Mouse (Mus musculus) left cerebral cortex, postnatal 25 days (tissue): ENCODE data around the gene Serpina1b. TPM values are rescaled to one million over a fixed set of nuclear protein-coding genes. Genes with fewer than 3 reads are reported as not detected.
A peak's percentile ranks its signal among the peaks of the same experiment; 100 is the strongest.
"Not testable (repeated sequence)": the region's sequence is repeated elsewhere in the genome, so short reads cannot be mapped to it uniquely, and the experiment has no call there.

Experiments used
- DNase-seq, 2 experiments: peaks; one replicate each; pipeline ENCODE4 v3.0.0; 2022; ENCODE audit warnings: low spot score in 2 of 2, mixed read lengths in 1 of 2
- intact Hi-C: fragments of 180-260 bp; cut with DNase I; formaldehyde crosslinking; loops from one replicate; pipeline ENCODE4 v1.15.1; 2025
- total RNA-seq, 2 experiments: library from RNA; stranded (reverse); gene quantifications; 2 replicates each; pipeline ENCODE4 v1.2.3; 2021

Serpina1b gene
- total RNA-seq, 2 experiments from 2014 or later = not detected

DNA sequence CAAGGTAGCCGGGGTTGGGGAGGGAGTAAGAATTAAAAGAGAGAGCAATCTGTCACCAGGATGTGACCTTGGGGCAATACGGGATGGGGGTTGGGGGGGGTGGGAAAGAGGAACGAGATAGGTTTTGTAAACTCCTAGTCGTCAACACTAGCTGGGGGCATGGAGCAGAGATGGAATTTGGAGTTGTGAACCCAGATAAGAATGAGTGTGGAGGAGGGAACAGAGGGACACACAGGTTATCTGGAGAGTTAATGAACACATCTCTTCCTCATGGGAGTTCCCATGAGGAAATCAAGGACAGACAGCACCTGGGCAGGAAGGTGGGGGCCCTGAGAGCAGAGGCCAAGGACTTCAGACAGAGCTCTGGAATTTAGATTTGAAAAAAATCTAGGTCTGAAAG is 124.1 kb downstream of the Serpina1b start:
- DNase-seq = no peak
- intact Hi-C loops = no loop called here

DNA sequence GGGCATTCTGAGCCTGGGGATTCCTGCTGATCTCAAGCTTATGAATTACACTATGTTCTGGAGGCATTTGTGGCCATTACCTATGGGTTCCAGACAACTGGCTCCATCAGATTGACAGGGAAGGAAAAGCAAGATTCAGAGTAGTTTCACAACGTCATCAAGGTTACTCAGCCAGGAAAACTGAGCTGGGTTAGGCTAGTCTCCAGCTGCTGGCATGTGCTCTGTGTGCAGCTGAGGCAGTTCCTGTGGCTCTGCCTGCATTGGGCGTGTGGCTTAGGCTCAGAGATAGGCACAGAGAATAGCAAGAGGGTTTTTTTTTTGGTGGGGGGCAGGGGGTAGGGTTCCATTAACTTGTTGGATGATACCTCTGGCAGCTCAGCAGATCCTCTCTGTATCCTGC is 124.6 kb downstream of the Serpina1b start:
- no peak for DNase-seq
- intact Hi-C loops = no loop called here

DNA sequence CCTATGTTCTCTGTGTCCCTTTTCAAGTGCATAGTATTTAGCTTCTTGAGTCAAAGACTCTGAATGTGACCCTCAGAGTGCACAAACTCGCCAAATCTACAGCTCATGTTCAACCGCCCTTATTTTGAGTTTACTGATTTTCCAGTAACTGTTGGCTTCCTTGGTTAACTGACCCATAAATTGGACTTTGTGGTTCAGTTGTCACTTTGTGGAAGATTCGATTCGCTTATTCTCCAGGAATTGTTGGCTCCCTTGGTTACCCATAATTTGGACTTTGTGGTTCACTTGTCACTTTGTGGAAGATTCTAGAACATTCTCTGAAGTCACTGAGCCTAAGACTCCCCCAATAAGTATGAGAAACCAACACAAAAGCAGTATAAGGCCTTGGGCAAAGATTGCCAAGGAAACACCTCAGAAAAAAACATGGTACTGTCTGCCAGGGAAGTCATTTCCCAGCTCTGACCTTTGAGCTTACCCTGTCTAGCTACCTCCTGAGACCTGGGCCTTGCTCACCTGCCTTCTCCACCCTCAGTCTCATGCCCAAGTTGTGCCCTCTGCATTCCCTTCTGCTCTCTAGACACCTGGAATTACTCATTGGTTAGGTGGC is 129.9 kb downstream of the Serpina1b start:
- DNase-seq = no peak
- intact Hi-C loops = no loop called here

DNA sequence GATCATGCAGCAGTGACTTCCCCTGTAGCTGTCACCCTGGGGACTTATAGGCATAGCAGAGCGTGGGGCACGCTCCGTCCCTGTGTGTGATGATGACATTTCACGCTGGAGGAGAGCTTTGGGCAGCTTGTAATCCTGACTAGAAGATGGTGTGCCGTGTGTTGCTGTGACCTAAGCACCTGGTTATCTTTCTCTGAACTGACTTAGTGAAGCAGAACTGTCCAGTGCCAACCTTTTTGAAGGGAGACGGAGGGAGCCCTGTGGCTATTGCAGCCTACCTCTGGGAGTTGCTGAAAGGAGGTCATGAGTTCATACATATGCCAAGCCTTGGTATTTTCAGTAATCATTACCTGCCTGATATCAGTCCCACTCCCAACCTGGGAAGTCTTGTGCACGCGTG is 134.7 kb downstream of the Serpina1b start, which contains the start of gene Serpina1f:
Gene Serpina1f, minus strand, starts transcription at position 101 of the 400 bp plus-strand sequence.
- no peak for DNase-seq
- intact Hi-C loops = no loop called here

DNA sequence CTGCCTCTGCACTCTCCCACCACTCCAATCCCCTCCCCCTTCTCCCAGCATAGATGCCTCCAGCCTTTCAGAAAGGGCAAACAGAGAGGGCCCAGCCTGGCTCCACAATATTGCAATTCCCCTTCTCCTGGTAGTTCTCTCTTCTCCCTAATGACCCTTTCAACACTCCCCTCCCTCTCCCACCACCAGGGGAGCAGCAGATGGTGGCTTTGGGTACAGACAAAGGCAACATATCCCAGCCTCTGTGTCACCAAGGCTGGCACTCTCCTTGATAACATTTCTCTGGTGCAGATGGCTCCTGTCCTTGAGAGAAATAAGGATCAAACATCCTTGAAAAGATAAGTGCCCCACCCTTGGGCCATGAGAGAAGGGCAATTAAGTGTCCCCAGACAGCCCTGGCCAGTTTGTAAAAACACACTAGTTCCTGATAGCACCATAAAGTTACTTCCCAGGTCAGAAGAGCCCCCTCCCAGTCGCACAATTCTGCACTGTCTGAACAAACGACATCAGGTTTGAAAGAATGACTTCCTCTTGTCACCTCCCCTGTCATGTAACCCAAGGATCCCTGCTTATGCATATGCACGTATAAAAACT is 141.9 kb downstream of the Serpina1b start:
- intact Hi-C loops = no loop called here
- no peak for DNase-seq

DNA sequence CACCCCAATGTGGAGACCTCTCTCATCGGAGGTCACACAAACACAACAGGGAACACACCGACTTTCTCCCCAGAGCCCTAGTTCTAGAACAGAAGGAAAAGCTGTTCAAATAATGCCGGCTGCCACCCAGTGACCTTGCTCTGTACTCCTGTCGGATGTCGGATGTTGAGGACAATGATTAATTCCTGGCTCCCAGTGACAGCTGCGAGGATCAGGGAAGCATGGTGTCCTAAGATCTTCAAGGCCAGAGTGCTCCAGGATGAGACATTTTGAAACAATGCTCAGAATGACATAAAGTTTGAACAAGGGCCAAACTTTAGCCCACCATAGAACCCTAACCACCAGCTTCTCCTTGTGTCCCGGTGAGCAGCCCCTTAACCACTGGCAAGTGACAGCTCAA is 143.2 kb downstream of the Serpina1b start:
- intact Hi-C loops = no loop called here
- no peak for DNase-seq

DNA sequence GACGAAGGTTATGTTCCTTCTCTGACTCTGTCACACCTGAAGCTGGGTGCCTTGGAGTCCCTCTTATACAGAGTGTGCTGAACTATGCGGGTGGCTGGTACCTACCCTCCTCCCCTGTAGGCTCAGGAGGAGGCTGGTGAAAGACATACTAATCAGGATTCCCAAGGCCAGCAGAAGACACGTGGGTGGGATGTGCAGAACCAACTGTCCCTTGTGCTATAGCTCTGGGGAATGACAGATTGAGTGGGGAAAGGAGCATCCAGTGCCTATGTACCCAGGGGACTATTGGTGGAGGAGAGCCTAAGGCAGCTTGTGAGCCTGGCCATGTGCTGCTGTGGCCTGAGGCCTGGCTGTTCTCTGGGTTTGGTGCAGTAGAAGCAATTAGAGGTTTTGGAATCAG is 144.1 kb downstream of the Serpina1b start:
- peak; percentile 48 to 80 for DNase-seq
- intact Hi-C loops = no loop called here

DNA sequence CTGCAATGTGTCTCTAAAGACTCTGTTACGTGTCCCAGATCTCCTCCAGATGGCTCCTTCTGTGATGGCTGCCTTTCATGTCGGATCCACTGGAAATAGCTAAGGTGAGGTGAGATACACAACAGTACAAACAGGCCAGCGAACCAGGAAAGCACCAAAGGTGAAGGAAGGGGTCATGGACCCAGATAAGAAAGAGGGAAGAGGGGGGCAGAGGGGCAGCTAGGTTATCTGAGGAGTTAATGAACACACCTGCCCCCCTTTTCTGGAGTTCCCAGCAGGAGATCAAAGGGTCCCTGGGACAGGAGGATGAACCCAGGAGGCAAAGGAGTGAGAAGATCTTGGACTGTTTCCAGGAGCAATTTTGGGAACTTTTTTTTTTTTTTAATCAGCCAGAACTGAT is 144.8 kb downstream of the Serpina1b start:
- intact Hi-C loops = no loop called here
- DNase-seq = peak in 1 of 2 experiments; percentile 14

DNA sequence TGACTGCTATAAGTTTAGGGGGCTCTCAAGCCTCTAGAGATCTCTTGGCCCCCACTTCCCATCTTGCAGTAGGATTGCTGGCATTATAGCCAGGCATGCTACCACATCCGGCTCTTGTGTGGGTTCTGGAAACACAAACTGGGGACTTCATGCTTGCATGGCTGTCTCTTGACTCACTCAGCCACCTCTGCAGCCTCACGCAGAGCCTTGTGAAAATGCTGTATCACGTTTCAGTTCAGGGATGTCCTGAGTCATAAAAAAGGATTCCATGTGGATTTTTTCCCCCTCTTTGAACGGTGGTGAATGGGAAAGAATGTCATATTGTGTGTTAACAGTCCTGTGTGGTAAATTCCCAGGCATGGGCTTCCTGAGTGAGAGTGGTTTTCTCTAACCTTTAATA is 146.4 kb downstream of the Serpina1b start:
- intact Hi-C loops = no loop called here
- DNase-seq = peak in 1 of 2 experiments; percentile 11

DNA sequence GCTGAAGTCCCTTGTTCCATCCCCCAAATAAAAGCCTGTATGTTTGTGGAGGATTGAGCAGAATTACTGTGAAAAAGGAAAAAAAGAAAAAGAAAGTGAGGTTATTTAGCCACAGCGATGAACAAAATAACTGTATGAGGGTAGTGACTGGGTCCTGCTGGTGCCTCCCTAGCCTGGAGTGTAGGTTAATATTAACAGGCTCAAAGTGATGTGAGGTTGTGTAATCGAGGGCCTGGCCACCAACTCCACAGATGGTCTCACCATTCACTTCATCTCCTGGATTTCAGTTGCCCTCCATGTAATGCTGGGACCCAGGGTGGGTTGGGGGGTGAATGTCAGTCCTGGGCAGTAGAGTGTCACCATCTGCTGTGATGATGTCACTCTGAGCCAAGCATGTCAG is 148.4 kb downstream of the Serpina1b start:
- intact Hi-C loops = no loop called here
- no peak for DNase-seq

DNA sequence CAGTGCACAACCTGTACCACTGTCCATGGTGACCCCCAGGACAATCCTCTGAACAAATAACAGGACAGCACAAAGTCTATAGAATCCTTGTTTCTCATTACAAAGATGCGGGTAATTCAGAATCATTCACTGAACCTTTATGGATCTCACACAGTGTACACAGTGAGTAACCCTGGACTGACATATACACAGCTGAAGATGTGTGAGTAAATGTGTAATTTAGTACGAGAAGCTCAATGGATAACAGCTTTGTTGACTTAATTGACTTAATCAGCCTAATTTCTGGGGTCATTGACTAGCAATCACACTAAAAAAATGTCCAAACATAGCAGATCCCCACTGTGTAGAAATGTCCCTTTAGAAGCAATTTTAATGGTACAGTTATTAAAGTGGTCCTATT is 149.0 kb downstream of the Serpina1b start:
- intact Hi-C loops = no loop called here
- DNase-seq = no peak

DNA sequence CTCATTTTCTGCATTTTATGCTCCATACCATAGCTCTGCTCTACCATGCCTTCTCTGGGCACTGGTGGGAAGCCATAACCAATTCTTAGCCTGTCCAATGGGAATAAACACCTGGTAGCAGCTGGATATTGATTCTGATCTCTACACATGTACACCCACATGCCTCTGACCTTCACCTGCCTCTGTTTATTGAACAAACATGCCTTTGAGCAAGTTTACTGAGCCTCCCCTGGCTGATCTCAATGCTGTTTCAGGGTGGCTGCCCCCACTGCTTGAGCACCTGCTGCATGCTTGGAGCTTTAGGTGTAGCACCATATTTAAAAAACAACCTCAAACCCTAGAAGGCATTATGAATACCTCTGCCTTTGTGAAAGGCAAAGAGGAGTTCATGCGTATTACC is 150.3 kb downstream of the Serpina1b start:
- intact Hi-C loops, DNase-seq: not testable (repeated sequence)

Other genes starting within 250 kb of the Serpina1b start
- gene Serpina10, start 198.9 kb downstream of the Serpina1b start, total RNA-seq = not detected
- not detected for gene Serpina6, start 173.2 kb downstream of the Serpina1b start, total RNA-seq
- gene Serpina16, start 154.2 kb downstream of the Serpina1b start, total RNA-seq = not detected
- not detected for gene Serpina1f, start 134.8 kb downstream of the Serpina1b start, total RNA-seq
- gene Serpina1d, start 56.8 kb downstream of the Serpina1b start, total RNA-seq = not detected
- gene Serpina1a, start 33.2 kb upstream of the Serpina1b start, total RNA-seq = not detected
- gene Serpina1c, start 74.5 kb upstream of the Serpina1b start, total RNA-seq = not detected
- not detected for gene Serpina1e, start 128.6 kb upstream of the Serpina1b start, total RNA-seq
- gene Serpina11, start 159.6 kb upstream of the Serpina1b start, total RNA-seq = not detected
- 1 to 10 TPM in 1 of 2 experiments, under 1 TPM in 1; 0.60 to 8.6 TPM for gene Serpina9, start 183.4 kb upstream of the Serpina1b start, total RNA-seq
- not detected for gene Serpina12, start 214.1 kb upstream of the Serpina1b start, total RNA-seq